Mouse (Mus musculus): Measurements from ENCODE around the gene Ifi207. TPM values are rescaled to one million over a fixed set of nuclear protein-coding genes. Genes with fewer than 3 reads are reported as not detected.

Gene Ifi207
- 38.3 TPM for polyA plus RNA-seq (2015; fragmentation: Illumina TruSeq; extraction: RNeasy Lipid Tissue Mini Kit (QIAGEN cat#74804); ENCODE audit: insufficient read depth, low replicate concordance)

DNA sequence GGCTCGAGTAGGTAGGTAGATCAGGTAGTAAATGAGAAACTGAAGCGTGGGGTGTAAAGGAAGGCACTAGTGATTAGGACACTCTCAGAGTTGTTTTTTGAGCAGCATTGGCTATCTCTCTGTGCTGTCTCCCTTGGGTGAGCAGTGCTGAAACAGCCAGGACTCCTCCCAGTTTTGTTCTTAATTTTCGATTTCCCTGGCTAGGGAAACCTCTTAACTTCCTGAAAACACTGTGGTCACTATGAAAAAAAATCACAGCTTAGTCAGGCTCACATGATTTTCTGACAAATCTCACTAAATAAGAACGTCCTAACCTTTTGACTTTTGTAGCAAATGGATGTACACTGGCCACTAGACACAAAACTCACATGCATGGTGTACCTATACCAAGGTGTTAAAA lies at the start of gene Ifi207:
Ifi207 (minus strand) TSS at position 92 of the 400 bp plus-strand sequence.

DNA sequence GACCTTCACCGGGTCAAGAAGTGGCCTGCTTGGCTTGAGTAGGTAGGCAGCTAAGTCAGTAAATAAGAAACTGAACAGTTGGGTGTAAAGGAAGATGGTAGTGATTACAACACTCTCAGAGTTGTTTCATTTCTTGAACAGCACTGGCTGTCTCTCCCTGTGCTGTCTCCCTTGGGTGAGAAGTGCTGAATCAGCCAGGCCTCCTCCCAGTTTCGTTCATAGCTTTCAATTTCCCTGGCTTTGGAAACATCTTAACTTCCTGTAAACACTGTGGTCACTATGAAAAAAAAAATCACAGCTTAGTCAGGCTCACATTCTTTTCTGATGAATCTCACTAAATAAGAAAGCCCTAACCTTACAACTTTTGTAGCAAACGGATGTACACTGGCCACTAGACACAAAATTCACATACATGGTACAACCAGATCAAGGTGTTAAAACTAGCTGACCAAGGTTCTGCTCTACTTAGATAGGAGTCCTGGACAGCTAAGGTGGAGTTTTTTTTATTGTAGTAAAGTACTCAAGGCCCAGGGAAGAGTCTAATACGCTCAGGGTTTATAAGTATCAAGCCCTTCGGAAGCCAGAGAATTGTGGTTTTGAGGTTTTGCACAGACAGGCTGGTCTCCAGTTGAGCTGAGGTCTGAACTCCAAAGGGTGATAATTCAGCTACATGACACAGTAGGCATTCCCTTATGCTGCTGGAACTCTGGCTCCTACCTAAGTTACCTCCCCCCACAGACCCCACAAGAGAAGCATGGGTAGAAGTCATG lies 25.5 kb upstream of the Ifi207 start, which contains the start of gene Ifi204:
Ifi204 (minus strand) TSS at position 96 of the 770 bp plus-strand sequence.

DNA sequence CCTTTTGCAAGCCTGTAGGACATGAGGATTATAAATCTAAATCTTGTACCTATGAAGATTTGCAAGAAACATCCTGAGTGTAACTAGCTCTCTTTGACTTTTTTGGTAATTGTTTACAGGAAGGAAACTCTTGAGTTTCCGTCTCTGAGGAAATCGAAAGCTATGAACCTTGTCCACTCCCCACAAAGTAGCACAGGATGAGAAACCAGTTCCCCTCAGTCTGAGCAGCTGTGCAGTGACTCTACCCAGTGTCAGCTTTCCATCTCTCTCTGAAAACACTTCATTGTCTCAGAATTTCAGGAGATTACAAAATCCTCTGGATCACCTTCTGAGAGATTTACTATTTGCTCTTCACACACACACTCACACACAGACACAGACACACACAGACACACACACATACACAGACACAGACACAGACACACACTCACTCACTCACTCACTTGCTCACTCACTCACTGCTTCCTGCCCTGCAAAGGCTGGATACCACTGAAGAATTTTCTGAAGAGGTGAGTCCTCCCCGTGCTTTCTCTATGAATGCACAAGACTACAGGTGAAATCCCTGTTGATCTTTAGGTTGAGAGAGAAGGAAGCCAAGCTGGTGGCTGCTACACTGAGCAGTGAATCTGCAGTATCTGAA lies 68.0 kb downstream of the Ifi207 start, which contains the start of gene Ifi208:
Ifi208 (plus strand) TSS at position 218 of the 640 bp plus-strand sequence.

Other genes with a start within 250 kb of the Ifi207 start
- gene Ifi214, start 205.8 kb downstream of the Ifi207 start, polyA plus RNA-seq (2015; fragmentation: Illumina TruSeq; extraction: RNeasy Lipid Tissue Mini Kit (QIAGEN cat#74804); ENCODE audit: insufficient read depth, low replicate concordance) = 38.5 TPM
- gene Ifi213, start 142.5 kb downstream of the Ifi207 start, polyA plus RNA-seq (2015; fragmentation: Illumina TruSeq; extraction: RNeasy Lipid Tissue Mini Kit (QIAGEN cat#74804); ENCODE audit: insufficient read depth, low replicate concordance) = 129 TPM
- 235 TPM for gene Ifi209, start 110.8 kb downstream of the Ifi207 start, polyA plus RNA-seq (2015; fragmentation: Illumina TruSeq; extraction: RNeasy Lipid Tissue Mini Kit (QIAGEN cat#74804); ENCODE audit: insufficient read depth, low replicate concordance)
- gene Ifi208, start 68.1 kb downstream of the Ifi207 start, polyA plus RNA-seq (2015; fragmentation: Illumina TruSeq; extraction: RNeasy Lipid Tissue Mini Kit (QIAGEN cat#74804); ENCODE audit: insufficient read depth, low replicate concordance) = 62.4 TPM
- gene Ifi204, start 25.2 kb upstream of the Ifi207 start, polyA plus RNA-seq (2015; fragmentation: Illumina TruSeq; extraction: RNeasy Lipid Tissue Mini Kit (QIAGEN cat#74804); ENCODE audit: insufficient read depth, low replicate concordance) = 35.0 TPM
- 31.5 TPM for gene Ifi211, start 171.3 kb upstream of the Ifi207 start, polyA plus RNA-seq (2015; fragmentation: Illumina TruSeq; extraction: RNeasy Lipid Tissue Mini Kit (QIAGEN cat#74804); ENCODE audit: insufficient read depth, low replicate concordance)
- gene Mndal, start 200.7 kb upstream of the Ifi207 start, polyA plus RNA-seq (2015; fragmentation: Illumina TruSeq; extraction: RNeasy Lipid Tissue Mini Kit (QIAGEN cat#74804); ENCODE audit: insufficient read depth, low replicate concordance) = 843 TPM
- gene Ifi203, start 200.9 kb upstream of the Ifi207 start, polyA plus RNA-seq (2015; fragmentation: Illumina TruSeq; extraction: RNeasy Lipid Tissue Mini Kit (QIAGEN cat#74804); ENCODE audit: insufficient read depth, low replicate concordance) = 491 TPM
- gene Ifi202b, start 241.0 kb upstream of the Ifi207 start, polyA plus RNA-seq (2015; fragmentation: Illumina TruSeq; extraction: RNeasy Lipid Tissue Mini Kit (QIAGEN cat#74804); ENCODE audit: insufficient read depth, low replicate concordance) = not detected